Mouse (Mus musculus) left cerebral cortex, postnatal 14 days (tissue): ENCODE results near the gene Tescl. TPM values are rescaled to one million over a fixed set of nuclear protein-coding genes. Genes with fewer than 3 reads are reported as not detected.

Experiments used
- DNase-seq, 2 experiments: peaks; one replicate each; pipeline ENCODE4 v3.0.0; 2021 to 2022; ENCODE audit warnings: low spot score in 2 of 2, mixed read lengths in 1 of 2
- intact Hi-C: fragments of 180-260 bp; cut with DNase I; formaldehyde crosslinking; loops from one replicate; pipeline ENCODE4 v1.15.1; 2025
- total RNA-seq, 2 experiments: library from RNA; stranded (reverse); gene quantifications; 2 replicates each; pipeline ENCODE4 v1.2.3; 2021

Tescl gene
- total RNA-seq, 2 experiments from 2014 or later: not detected

- DNase-seq: peak; percentile 97 to 98
- intact Hi-C loops: no loop called here
Measured at GRCm38 (mm10) chr7:24316567-24317092, 17.1 kb downstream of the Tescl start, which contains the start of gene Zfp94. Gene Zfp94, minus strand, starts transcription at chr7:24316666.

GRCm38 (mm10) chr7:24315726-24316566 is 17.8 kb downstream of the Tescl start:
- no peak for DNase-seq
- intact Hi-C loops: no loop called here

DNA sequence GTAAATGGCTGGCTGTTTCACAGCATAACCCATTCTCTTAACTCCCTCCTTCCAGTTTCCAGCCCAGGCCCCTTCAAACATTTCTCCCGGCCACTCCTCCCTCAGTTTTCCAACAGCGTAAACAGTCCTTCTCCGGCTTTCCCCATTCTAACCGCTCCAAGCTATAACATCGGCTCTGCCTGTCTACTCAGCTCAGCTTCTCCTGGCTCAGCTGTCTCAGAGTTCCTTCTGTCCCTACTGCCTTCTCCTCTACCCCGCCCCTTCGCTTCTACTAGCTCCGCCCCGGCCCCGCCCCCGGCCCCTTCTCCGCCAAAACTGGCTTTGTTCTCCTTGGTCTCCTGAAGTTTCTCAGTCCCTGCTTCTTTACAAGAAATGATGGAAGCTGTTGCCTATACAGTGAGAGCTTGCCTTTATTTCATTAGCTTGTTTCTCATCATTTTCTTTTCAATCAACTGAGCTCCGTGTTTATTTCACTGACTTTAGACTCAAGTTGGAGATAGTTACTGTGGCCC is 32.9 kb downstream of the Tescl start, which contains the start of gene Zfp61:
Zfp61 (minus strand) TSS at position 462 of the 512 bp plus-strand sequence.
- DNase-seq: no peak
- intact Hi-C loops: loop anchor here (2.0 to 5.0 kb wide), 2 partner anchors 46 to 334 kb away; partner anchors contain the start of gene Zfp108

DNA sequence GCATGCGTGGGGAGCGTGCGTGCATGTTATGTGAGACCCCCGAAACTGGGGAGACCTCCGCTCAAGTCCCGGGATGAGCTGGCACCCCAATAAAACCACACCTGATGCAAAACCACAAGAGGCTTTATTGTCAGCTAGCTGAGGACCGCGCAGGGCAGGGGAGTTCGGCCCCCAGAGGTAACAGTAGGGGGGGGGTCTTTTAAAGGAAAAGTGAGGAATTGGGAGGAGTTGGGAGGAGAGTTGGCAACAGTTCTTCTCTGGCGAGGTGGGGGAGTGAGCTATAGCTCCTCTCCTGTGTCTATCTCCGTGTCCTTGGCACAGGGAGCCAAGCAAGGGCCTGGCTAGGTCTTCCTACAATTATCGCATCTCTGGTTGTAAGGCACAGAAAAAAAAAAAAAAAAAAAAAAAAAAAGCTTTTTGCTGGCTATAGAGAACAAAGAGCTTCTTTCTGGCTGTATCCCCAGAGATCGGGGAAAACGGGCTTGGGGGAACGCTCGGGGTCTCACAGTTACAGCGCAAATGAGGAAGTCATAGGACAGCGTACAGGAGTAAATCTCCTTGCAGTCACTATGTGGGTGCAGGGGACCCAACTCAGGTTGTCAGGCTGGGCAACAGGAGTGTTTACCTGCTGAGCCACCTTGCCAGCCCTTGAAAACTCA is 33.8 kb downstream of the Tescl start:
- DNase-seq: peak in 1 of 2 experiments; percentile 22
- intact Hi-C loops: loop anchor here (2.0 to 5.0 kb wide), 3 partner anchors 29 to 333 kb away; partner anchors contain the start of genes Zfp108 and Zfp93

DNA sequence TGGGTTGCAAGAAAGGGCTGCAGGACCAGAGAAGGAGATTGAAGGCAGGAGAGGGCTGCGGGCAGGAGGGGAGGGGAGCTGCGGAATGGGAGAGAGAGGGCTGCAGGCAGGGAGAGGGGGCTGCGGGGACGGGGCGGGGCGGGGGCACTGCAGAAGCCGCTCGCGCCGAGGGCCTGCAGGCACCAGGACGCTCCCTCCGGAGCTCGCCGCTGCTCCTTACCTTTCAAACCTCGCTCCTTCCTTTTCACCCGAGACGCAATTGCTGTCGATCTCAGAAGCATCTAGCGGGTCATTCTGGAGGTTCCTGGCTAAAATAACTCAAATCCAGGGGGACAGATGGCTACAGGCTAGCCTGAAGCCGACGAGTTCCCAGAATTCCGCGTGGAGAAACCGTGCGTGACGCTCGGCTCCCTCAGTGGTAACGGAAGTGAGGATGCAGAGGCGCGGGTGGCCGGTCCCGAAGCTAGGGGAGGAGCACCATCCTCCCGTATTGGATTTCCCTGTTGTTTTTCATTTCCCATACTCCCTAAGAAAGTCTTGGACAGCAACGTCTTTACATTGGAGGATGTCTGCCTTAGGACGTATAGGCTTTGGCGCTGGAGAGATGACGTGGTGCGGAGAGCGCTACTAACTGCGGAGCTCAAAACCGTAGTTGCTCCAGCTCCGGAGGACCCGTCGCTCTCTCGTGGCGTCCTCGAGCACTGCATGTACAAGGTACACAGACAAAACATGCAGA is 34.6 kb downstream of the Tescl start:
- intact Hi-C loops: loop anchor here (2.0 kb wide), 1 partner anchor 28 kb away; the partner anchor contains the start of gene Zfp93
- peak; percentile 90 to 94 for DNase-seq

- DNase-seq: no peak
- intact Hi-C loops: loop anchor here (2.0 kb wide), 1 partner anchor 28 kb away; the partner anchor contains the start of gene Zfp93
Measured at GRCm38 (mm10) chr7:24298635-24298972, 35.1 kb downstream of the Tescl start.

DNA sequence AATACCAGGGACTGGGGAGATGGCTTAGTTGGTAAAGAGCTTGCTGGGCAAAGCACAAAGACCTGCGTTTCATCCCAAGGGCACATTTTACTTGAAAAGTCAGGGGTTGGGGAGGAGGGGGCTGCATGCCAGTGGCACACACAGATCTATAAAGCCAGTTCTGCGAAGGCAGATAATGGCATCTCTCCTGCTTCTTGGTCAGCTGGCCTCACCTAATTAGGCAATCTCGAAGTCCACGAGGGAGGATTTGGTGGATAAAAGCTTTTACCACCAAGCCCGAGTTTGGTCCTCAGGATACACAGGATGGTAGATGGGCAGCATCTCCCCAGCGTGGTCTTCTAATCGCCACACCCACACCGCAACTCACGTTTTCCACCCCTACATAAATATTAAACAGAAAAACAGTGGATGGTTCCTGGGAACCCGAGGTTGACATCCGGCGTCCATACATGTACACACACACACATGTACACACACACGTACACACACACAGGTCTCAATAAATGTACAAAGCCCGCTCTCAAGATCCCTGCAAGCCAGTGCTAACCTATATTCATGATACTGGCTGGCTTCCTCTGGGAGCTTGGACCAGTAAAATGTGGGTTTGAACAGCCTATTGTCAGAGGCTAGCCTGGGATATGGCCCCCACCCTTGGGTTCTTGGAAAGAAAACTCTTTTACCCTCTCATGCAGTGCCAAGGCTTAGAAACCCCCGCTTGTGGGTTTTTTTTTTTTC is 36.2 kb downstream of the Tescl start:
- intact Hi-C loops: loop anchor here (2.0 kb wide), 1 partner anchor 27 kb away; the partner anchor contains the start of gene Zfp93
- DNase-seq: no peak

DNA sequence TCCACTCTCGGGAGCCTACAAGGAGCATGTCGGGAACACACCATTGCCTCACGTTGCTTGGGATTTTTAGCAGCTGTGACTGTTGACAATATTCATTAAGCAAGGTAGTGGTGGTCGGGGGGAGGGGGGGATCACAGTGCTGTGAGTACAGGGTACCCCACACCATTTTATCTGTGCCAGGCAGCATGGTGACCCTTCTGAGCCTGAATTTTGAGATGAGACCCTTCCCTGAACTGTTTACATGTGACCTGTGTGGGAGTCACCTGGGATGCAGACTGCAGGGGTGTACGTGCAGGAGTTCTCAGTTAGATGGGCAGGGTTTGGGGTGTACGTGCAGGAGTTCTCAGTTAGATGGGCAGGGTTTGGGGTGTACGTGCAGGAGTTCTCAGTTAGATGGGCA is 37.4 kb downstream of the Tescl start:
- DNase-seq: no peak
- intact Hi-C loops: no loop called here

GRCm38 (mm10) chr7:24295376-24295775 is 38.4 kb downstream of the Tescl start:
- intact Hi-C loops: no loop called here

DNA sequence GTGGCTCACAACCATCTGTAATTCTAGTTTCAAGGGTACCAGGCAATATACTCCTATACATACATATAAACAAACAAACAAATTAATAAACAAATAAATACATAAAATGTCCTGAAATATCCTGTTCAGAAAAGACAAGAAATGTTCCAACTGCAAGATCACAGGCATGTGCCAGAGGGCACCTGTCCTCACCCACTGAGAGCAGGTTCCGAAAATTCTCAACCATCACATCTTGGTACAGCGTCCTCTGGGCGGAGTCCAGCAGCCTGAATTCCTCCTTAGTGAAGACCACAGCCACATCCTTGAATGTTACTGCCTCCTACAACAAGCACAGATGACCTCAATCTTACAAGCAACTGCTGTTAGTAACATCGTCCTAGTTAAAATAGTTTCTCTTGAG is 39.0 kb downstream of the Tescl start:
- no peak for DNase-seq
- intact Hi-C loops: no loop called here

More at GRCm38 (mm10) chr7:24295376-24295775, 38.4 kb downstream of the Tescl start:
- DNase-seq: no peak

- intact Hi-C loops: no loop called here
- no peak for DNase-seq
Measured at GRCm38 (mm10) chr7:24293061-24293851, 40.5 kb downstream of the Tescl start.

GRCm38 (mm10) chr7:24291387-24292090 is 42.2 kb downstream of the Tescl start:
- no peak for DNase-seq
- intact Hi-C loops: no loop called here

DNA sequence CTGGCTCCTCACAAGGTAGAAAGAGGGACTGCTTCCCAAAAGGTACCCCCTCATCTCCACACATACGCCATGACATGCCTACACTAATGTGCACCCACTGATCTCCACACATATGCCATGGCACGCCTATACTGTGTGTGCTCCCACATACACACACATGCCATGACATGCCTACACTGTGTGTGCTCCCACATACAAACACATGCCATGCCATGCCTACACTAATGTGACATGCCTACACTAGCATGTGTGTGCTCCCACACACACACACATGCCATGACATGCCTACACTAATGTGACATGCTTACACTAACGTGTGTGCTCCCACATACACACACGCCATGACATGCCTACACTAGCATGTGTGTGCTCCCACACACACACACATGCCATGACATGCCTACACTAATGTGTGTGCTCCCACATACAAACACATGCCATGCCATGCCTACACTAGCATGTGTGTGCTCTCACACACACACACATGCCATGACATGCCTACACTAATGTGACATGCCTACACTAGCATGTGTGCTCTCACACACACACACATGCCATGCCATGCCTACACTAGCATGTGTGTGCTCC is 43.5 kb downstream of the Tescl start:
- intact Hi-C loops: no loop called here
- DNase-seq: no peak

DNA sequence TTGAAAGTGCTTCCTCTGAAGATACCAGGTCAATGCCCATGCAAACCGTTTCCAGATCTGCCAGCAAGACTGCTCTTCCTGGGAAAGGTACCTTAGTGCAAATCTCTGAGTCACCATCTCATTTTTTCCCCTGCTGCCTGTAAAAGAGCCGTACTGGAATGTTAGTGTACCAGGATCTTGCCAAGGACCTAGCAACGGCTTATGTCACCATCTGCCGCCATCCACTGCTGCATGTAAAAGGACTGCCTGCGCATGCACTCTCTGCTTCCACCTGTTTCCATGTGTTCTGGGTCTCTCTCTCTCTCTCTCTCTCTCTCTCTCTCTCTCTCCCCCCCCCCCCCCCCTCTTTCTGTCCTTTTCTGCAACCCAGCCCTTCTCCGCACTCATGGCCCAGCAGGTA is 45.2 kb downstream of the Tescl start:
- peak in 1 of 2 experiments; percentile 48 for DNase-seq
- intact Hi-C loops: loop anchor here (10.0 kb wide), 1 partner anchor 324 kb away; no protein-coding TSS in a partner anchor

GRCm38 (mm10) chr7:24287670-24288069 is 46.1 kb downstream of the Tescl start:
- DNase-seq: no peak
- intact Hi-C loops: loop anchor here (10.0 kb wide), 1 partner anchor 323 kb away; no protein-coding TSS in a partner anchor

DNA sequence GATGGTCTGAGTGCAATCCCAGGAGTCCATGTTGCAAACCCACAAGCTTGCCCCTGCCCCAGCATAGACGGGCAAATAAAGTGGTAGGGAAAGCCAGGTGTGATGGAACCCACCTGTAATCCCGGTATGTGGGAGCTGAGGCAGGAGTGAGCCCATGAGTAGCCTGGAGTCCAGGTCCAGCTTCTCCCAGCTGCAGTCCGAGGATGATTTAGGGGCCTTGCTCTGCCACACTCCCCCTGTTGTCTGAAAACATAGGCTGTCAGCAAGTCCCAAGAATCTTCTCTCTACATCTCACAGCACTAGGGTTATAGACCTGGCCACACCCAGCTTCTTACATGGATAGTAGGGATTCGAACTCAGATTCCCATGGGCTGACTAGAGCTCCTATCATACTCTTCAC is 46.8 kb downstream of the Tescl start:
- DNase-seq: no peak
- intact Hi-C loops: loop anchor here (10.0 kb wide), 1 partner anchor 322 kb away; no protein-coding TSS in a partner anchor
